Mouse (Mus musculus) heart, postnatal 10 days (tissue): ENCODE results near the gene Nup62. TPM values are rescaled to one million over a fixed set of nuclear protein-coding genes. Genes with fewer than 3 reads are reported as not detected.
A peak's percentile ranks its signal among the peaks of the same experiment; 100 is the strongest.
"Not testable (repeated sequence)": the region's sequence is repeated elsewhere in the genome, so short reads cannot be mapped to it uniquely, and the experiment has no call there.

Experiments used
- DNase-seq, 2 experiments: peaks; one replicate each; pipeline ENCODE4 v3.0.0; 2021
- intact Hi-C: fragments of 180-260 bp; cut with DNase I; formaldehyde crosslinking; loops from one replicate; pipeline ENCODE4 v1.15.1; 2025
- total RNA-seq, 2 experiments: library from RNA; stranded (reverse); gene quantifications; 2 replicates each; pipeline ENCODE4 v1.2.3; 2021

The Nup62 gene
- total RNA-seq, 2 experiments from 2014 or later: 44.3 to 45.1 TPM

DNA sequence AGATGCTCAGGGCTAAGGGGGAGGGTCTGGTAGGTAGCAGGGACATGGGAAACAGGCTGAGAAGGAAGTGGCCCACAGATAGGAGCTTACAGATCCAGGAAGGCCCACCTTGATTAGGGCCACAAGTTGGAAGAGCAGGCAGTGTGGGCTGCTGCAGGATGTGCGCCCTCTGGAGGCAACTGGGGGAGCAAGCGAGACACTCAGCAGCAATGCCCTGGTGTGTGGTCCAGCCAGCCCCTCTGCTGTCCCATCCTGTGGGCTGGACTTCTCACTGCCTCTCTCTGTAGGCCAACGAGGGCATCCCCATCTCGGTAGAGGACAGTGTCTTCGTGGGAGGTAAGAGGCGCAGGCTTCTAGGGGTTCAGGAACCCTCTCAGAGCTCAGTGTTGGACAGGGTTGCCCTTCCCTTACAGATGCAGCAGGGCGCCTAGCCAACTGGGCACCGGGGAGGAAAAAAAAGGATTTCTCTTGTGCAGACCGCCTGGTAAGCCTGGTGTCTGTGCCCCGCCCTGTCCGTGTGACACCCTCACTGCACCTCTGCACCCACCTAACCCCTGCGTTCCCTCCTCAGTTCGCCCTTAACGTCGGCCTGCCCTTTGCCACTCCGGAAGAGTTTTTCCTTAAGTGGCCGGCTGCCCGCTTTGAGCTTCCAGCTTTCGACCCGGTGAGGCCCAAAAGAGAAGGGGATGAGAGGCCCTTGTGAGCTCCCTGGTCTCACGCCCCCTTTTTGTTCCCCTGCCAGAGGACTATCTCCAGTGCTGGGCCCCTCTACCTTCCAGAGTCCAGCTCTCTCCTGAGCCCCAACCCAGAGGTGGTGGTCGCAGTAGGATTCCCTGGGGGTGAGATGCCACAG lies 44.9 kb downstream of the Nup62 start:
- intact Hi-C loops: no loop called here
- DNase-seq: peak; percentile 75 to 87

GRCm38 (mm10) chr7:44861429-44861816 lies 45.5 kb downstream of the Nup62 start:
- DNase-seq: no peak
- intact Hi-C loops: no loop called here

DNA sequence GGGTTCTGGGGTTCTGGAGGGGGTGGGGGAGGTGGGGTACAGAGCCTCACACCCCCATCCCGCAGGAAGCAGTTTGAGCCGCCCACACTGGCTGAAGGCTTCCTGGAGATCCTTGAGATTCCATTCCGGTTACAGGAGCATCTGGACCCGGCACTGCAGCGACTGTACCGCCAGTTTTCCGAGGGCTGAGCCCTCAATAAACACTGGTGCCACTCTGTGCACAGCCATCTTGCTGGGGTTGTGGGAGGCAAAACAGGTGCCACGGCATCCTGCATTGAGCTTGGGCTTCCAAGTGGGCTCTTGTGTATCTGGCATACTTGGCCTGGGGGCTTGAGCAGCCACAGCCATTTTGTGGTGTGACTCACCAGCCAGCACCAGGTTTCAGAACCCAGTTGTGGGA lies 46.5 kb downstream of the Nup62 start:
- intact Hi-C loops: no loop called here
- DNase-seq: no peak

GRCm38 (mm10) chr7:44863210-44863609 lies 47.3 kb downstream of the Nup62 start:
- intact Hi-C loops: no loop called here
- DNase-seq: no peak

DNA sequence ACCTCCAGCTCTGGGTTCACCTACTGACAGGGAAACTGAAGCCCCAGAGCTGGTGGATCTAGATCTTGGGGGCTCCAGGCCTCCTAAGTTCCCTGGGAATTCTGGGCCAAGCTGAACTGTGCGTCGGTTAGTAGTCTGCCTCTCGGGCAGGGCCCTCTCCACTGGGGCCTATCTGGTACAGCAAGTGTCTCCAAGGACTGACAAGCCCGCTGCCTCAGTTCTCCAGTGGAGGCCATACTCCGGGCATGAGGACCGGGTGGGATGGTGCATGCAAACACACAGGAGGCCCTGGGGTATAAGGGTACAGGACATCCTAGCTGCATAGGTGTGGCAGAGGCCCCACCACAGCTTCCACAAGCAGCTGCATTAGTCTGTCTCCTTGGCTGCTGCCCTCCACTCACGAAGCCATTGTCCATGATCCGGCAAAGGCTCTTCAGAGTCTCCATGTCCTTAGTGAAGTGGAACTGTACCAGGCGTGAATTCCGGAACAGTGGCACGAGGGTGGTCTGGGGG lies 48.1 kb downstream of the Nup62 start:
- intact Hi-C loops: no loop called here

DNA sequence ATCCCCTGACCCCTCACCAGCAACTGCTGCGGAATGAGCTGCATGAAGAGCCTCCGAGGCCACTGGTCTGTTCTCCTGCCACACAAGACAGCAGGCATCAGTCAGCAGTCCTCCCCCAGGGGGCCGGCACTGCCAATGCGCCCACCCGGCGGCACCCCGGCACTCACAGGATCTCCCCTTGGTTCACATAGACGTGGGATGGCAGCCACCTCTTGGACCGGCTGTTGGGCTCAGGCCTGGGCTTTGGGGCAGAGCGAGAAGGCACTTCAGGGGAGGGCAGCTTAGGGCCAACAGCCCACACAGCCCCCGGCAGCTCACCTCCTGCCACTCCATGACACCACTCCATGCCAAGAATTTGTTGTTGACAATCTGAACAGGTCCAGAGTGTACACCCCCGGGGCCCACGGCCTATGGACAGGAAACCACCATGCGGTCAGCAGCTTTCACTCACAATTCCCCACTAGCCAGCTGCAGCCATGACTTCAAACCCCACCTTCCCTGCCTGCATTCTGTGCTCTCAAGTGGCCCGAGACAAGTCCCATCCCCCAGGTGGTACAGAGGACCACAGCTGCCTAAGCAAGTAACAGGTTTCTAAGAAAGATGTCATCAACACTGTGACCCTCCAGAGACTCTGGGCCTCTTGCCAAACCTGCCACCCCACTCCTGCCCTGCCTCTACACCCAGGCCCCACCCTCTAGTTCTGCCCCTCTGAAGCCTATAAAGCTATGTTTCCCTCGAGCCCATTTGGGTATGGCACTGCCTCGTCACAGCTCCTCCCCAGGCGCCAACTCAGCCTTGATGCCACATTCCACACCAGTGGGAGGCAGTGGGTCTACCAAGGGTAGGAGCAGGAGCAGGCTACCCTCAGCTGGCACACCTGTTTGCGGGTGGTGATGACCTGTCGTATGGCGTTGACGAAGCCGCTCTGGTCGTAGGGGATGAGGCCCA lies 49.0 kb downstream of the Nup62 start:
- no peak for DNase-seq
- intact Hi-C loops: no loop called here

More for the DNA sequence above, 48.1 kb downstream of the Nup62 start:
- no peak for DNase-seq

DNA sequence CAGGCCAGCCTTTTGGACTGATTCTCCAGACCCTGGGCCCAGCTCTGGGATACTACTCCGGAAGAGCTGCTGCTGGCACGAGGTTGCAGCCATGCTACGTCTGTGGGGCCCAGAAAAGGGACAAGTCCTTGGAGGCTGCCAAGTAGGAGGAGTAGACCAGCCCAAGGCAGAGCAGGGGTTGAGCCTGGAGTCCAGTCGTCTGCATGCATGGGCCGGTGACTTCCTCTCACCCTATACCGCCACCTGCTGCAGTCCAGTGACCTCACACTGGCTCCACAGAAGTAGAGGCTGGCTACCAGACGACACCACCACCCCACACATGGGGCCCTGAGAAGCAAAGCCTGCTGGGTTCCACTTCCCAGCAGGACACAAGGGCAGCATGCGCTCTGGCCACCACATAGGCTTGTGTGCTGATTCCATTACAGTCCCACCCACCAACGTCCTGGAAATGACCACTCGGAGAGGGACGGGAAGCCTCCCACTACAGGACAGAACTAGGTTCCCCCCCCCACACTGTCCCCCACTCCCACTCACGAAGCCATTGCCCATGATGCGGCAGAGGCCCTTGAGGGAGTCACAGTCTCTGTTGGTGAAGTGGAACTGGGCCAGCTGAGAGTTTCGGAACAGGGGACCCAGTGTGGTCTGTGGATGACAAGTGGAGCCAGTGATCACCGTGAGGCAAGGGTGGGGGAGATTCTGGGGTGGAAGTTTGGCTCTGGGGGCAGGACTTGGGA lies 50.6 kb downstream of the Nup62 start:
- intact Hi-C loops: no loop called here
- DNase-seq: peak; percentile 85 to 87

- no peak for DNase-seq
- intact Hi-C loops: no loop called here
These were observed 51.3 kb downstream of the Nup62 start for GRCm38 (mm10) chr7:44867010-44867702.

GRCm38 (mm10) chr7:44867802-44868201 lies 51.9 kb downstream of the Nup62 start:
- DNase-seq: no peak
- intact Hi-C loops: no loop called here

DNA sequence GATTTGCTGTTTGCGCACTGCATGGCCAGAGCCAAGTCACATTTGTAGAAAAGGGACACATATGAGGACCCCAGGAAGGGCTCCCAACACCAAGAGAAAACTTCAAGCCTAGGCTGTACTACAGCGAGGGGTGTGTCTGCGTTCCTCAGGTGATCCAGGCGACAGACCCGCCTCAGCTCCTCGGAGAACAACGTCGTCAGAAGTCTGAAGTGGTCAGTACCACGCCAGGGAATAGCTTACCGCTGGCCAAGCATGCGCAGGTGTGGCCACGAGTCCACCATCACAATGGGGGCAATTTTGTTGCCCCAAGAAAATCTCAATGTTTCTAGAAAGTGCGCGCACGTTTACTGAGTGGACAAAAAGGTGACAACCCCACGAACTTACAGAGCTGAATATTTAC lies 52.6 kb downstream of the Nup62 start:
- intact Hi-C loops: no loop called here

GRCm38 (mm10) chr7:44868919-44869696 lies 53.2 kb downstream of the Nup62 start:
- intact Hi-C loops: no loop called here
- DNase-seq: peak; percentile 78 to 79

More for the DNA sequence above, 52.6 kb downstream of the Nup62 start:
- DNase-seq: peak in 1 of 2 experiments; percentile 52

DNA sequence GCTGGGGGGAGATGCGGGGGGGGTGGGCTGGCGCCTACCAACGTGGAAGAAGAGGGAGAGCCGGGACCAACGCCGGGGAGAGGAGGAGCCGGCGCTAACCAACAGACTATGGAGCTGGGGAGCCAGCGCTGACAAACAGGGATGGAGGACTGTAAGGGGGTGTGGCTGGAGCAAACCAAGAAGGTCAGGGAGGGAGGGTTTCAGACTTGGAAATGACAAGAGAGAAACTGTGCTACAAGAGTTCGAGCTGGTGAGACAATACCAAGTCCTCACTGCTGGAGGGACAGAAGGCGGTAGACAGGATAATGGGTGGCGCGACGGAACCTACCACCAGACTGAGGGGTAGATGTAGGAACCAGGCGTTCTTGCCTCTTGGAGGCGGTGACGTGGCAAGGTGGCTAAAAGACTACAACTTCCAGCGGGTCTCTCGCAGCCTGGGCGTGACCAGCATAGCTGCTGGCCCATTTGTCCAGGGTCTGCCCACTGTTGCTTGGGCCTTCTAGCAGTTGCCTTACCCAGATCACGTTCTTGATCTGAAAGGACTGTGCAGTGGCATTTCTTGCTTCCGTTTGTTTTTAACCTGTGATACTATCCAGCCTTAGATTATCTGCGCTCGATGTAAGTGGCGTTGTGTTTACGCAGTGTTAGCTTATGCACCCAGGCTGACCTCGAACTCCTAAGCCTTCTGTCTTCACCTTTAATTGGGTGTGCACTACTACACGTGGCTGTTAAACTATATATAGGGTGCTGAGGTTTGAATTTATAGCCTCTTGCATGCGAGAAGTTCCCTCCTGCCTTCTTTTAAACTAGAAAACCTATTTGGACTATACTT lies 54.0 kb downstream of the Nup62 start, which contains the start of gene Ptov1:
TSS of gene Ptov1 (minus strand) at position 92 of the 832 bp plus-strand sequence.
- intact Hi-C loops: no loop called here
- DNase-seq: peak; percentile 94

- intact Hi-C loops: no loop called here
- DNase-seq: no peak
These were observed 54.7 kb downstream of the Nup62 start for GRCm38 (mm10) chr7:44870614-44871013.

DNA sequence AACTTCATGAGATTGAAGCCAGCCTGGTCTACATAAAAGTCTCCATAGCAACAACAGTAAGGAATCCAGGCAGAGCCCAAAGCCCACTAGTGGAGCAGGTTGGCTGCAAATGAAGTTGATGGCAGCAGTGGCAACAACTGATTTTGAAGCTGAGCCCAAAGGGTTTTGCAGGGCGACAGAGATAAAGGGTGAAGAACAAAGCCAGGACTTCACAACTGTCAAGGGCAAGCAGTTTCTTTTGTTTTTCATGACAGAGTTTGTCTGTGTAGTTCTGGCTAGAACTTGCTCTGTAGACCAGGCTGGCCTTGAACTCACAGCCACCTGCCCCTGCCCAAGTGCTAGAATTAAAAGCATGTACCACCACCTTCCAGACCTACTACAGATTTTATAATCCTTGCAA lies 55.3 kb downstream of the Nup62 start:
- intact Hi-C loops: no loop called here
- DNase-seq: no peak

- intact Hi-C loops: loop anchor here (2.0 kb wide), 1 partner anchor 19 kb away; no protein-coding TSS in a partner anchor
- not testable (repeated sequence) for DNase-seq
These were observed 55.9 kb downstream of the Nup62 start for GRCm38 (mm10) chr7:44871774-44872173.

DNA sequence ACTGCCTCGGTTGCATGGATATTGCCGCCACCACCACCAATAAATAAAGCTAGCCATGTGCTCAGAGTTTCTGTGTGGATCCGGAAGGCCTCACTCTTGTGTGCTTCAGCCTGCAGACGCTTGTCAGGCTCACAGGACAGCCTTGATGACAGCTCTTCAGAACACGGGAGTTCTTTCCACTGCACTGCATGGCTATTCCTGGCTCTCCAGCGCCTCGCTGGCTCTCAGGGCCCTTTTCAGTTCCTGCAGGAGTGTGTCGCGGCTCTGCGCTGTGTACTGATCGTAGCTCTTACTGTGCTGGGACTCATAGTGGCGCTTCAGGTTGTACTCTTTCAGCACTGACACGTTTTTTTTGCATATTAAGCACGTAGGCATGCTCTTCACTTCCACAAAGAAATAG lies 61.9 kb downstream of the Nup62 start:
- intact Hi-C loops: no loop called here
- DNase-seq: peak in 1 of 2 experiments; percentile 59
